Mouse (Mus musculus): Measurements from ENCODE around the gene Dctn1. TPM values are rescaled to one million over a fixed set of nuclear protein-coding genes. Genes with fewer than 3 reads are reported as not detected.
A peak's percentile ranks its signal among the peaks of the same experiment; 100 is the strongest.

Dctn1 gene
- polyA plus RNA-seq, 1 experiment from 2014 or later: 121 TPM

DNA sequence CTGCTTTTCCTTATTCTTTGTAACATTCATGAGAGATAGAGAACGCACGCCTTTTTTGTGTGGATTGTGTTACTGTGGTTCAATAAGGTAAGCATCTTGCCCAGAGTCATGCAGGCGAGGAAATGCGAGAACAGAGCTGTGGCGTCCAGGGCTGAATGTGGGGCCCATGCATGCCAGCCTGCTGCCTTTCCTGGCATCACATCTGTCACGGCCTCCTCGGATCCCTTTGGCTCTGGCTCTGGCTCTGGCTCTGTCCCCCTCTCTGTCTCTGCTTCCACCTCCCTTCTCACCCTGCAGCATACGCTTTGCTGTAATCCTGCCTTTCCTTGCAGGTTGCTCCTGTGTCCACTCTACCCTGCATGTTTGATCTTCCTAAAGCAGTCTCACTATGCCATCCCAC, 10.3 kb downstream of the Dctn1 start:
- H3K4me3 ChIP-seq: no peak overlapping the region
- peaks cover 4% of the 10 kb centered on the region; the same call in 1 of the 2 replicates for H3K36me3 ChIP-seq
- no peak overlapping the region for H3K4me2 ChIP-seq (replicated peaks)
- no peak overlapping the region for H3K9ac ChIP-seq
- H3K27ac ChIP-seq: no peak overlapping the region
- ATAC-seq (ENCODE audit: insufficient number of reproducible peaks, insufficient read depth, low FRiP score, low TSS enrichment): no peak
- peaks cover 16% of the 10 kb centered on the region for H3K4me1 ChIP-seq
- 83% methylated on average over 8 of the region's 8 CpGs for WGBS
- no peaks in the 10 kb centered on the region for H3K27me3 ChIP-seq
- H3K9me3 ChIP-seq: no peaks in the 10 kb centered on the region

DNA sequence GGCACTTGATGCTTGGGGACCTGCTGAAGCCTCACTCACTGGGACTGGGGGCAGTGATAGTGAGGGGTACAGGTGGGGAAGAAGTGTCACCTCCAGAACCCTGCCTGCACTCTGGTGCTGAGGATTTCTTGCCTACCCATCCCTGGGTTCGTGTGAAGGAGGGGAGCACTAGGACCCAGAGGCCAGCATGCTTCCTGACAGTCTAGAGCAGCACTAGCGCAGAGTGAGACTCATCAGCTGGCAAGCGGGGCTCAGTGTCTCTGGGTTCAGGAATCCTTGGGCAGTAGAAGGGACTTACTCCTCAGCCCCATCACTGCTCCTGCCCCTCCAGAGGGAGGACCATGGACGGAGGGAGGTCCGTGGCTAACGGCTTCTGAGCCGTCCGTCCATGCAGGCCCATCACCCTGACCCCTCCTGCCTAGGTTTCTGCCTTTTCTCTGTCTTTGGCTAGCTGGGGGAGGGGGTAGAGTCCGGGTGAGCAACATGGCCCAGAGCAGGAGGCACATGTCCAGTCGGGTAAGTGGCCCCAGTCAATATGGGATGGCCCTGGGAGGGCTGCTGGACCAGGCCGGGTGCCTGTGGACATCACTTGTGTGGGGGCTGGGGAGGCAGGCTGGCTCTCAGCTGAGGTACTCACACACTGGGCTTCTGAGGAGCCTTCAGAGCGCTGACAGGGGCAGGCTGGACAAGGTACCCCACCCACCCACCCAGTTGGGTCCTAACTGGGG, 13.8 kb downstream of the Dctn1 start:
- peak overlapping the region; percentile 32 for H3K4me3 ChIP-seq
- H3K36me3 ChIP-seq: peaks cover 28% of the 10 kb centered on the region
- H3K4me1 ChIP-seq: peaks cover 16% of the 10 kb centered on the region
- H3K9ac ChIP-seq: peak overlapping the region; percentile 55
- 14% methylated on average over 12 of the region's 12 CpGs for WGBS
- H3K9me3 ChIP-seq: no peaks in the 10 kb centered on the region
- peak overlapping the region; percentile 60 for H3K4me2 ChIP-seq (replicated peaks)
- H3K27ac ChIP-seq: no peak overlapping the region
- peak; percentile 58; the same call in 1 of the 2 replicates for ATAC-seq (ENCODE audit: insufficient number of reproducible peaks, insufficient read depth, low FRiP score, low TSS enrichment)
- no peaks in the 10 kb centered on the region for H3K27me3 ChIP-seq

DNA sequence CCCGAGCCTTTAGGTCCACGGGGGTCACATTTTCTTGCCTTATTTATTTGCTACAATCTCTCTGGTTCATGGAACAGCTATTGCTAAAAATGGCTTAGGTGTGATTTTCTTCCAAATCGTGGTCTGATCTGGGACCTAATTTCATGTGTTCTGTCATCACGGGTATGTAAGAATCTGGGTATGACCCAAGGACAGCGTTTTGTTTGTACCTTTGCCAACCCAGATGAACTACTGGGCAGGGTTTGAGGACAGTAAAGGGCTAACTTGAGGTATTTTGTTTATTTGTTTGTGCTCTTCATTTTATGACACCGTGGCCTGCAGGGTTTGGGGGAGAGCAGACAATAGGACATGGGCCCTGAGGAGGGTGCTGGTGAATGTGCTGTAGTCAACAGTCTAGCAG, 14.9 kb downstream of the Dctn1 start:
- WGBS: 80% methylated on average over 6 of the region's 6 CpGs

DNA sequence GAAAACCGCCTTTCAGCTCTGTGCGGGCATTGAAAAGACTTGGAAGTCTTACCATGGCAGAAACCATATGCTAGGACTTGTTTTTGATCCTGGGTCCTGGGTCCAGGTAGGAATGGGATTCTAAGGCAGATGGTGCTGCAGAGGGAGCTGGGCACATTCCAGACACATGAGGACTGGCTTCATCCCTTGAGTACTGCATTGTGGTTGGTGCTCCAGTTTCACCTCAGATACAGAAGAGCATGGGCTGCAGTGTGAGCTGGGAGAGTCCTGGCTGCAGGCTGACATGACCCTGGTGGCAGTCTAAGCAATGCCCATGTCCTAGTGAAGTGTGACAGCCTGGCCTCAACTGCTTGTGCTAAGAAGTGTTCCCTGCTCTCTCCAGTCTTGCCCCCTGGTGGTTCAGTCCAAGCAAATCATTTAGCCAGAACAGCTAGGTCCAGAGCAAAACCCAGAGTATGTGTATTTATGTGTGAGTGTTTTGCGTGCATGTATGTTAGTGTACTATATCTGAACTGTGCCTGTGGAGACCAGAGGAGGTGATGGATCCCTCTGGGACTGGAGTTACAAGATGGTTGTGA, 19.2 kb downstream of the Dctn1 start:
- peaks cover 26% of the 10 kb centered on the region for H3K4me1 ChIP-seq
- H3K27ac ChIP-seq: no peak overlapping the region
- H3K36me3 ChIP-seq: peaks cover 44% of the 10 kb centered on the region
- WGBS: 88% methylated on average over 3 of the region's 3 CpGs
- no peak overlapping the region for H3K4me2 ChIP-seq (replicated peaks)
- H3K9me3 ChIP-seq: no peaks in the 10 kb centered on the region
- H3K27me3 ChIP-seq: no peaks in the 10 kb centered on the region
- ATAC-seq (ENCODE audit: insufficient number of reproducible peaks, insufficient read depth, low FRiP score, low TSS enrichment): no peak
- no peak overlapping the region for H3K9ac ChIP-seq
- no peak overlapping the region for H3K4me3 ChIP-seq

More for the DNA sequence above, 14.9 kb downstream of the Dctn1 start:
- no peak overlapping the region for H3K4me3 ChIP-seq
- ATAC-seq (ENCODE audit: insufficient number of reproducible peaks, insufficient read depth, low FRiP score, low TSS enrichment): no peak
- no peak overlapping the region for H3K9ac ChIP-seq
- peaks cover 31% of the 10 kb centered on the region for H3K36me3 ChIP-seq
- no peaks in the 10 kb centered on the region for H3K9me3 ChIP-seq
- H3K4me1 ChIP-seq: peaks cover 21% of the 10 kb centered on the region
- H3K4me2 ChIP-seq (replicated peaks): no peak overlapping the region
- no peaks in the 10 kb centered on the region for H3K27me3 ChIP-seq
- H3K27ac ChIP-seq: no peak overlapping the region

DNA sequence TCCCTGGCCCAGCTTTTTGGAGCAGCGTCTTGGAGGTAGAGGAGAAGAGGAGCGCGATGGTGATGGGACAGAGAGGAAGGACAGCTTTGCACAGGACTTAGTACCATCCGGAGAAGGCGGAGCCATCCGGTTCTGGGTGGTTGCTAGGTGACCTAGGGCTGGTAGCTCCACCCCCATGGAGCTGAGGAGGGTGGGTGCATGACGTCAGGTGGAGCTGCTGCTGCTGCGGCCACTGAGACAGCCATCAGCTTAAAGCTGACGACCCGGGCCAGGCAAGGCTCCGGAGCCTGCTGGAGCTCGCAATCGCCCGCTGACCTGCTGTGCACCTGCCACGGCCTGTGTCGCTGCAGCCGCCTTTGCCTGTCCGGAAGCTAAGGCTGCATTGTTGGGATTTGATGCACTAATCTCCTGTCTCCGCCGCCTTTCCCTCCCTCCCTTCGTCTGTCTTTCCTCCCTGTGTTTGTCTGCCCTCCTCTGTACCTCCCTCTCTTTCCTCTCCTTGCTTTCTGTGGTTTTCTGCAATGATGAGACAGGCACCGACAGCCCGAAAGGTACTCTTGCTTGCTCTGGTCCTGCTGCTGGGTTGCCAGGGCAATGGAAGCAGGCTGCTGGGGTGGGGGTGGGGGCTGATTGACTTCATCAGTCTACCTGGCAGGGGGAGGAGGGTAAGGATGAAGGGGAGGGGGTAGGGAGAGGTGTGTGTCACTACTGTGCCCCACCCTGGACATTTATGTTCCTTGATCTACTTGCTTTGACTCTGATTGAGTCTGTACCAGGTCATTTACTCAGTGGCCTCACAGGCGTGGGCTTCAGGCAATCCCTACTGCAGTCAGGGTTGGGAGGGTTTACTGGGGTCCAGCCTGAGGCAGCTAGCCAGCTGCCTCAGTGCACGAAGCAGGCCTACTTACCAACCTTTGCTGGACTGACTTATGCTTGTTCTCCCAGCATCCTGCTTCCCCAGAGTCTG, 20.5 kb downstream of the Dctn1 start:
- H3K9ac ChIP-seq: peak overlapping the region; percentile 46
- no peaks in the 10 kb centered on the region for H3K27me3 ChIP-seq
- 10% methylated on average over 25 of the region's 25 CpGs for WGBS
- peaks cover 24% of the 10 kb centered on the region for H3K4me1 ChIP-seq
- peaks cover 56% of the 10 kb centered on the region for H3K36me3 ChIP-seq
- H3K27ac ChIP-seq: peak overlapping the region; percentile 80
- ATAC-seq (ENCODE audit: insufficient number of reproducible peaks, insufficient read depth, low FRiP score, low TSS enrichment): peak; percentile 80
- H3K4me3 ChIP-seq: peak overlapping the region; percentile 26
- H3K4me2 ChIP-seq (replicated peaks): peak overlapping the region; percentile 49
- no peaks in the 10 kb centered on the region for H3K9me3 ChIP-seq

DNA sequence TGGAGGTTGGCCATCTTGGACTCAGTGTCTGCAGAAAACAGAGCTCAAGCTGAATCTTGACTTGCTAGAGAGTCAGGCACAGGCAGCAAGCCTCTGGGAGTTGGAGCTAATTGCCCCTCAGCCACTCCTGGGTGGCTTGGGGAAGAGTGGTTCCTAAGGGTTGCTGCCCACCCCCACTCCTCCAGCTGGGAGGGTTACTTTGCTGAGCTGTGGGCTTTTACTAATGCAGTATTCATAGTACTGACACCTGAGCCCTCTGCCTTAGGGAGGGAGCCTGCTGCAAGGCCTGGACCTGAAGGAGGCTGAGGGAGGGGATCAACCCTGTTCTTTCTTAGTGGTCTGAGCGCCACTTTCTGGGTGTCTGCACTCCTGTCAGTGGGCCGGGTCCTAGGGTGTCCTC, 21.2 kb downstream of the Dctn1 start:
- Histone ChIP-seq H3K9me3 (no peaks in the 10 kb centered on the region), H3K27ac (peak overlapping the region; percentile 80), H3K27me3 (no peaks in the 10 kb centered on the region), H3K36me3 (peaks cover 64% of the 10 kb centered on the region), H3K4me2 (replicated peaks) (0 out of 2 replicates have a peak overlapping the region, but pooled peaks have one; percentile 49), H3K4me1 (peaks cover 24% of the 10 kb centered on the region), H3K4me3 (0 out of 2 replicates have a peak overlapping the region, but pooled peaks have one; percentile 5), H3K9ac (no peak overlapping the region)
- peak; percentile 37; the same call in 1 of the 2 replicates for ATAC-seq (ENCODE audit: insufficient number of reproducible peaks, insufficient read depth, low FRiP score, low TSS enrichment)
- WGBS: 68% methylated on average over 2 of the region's 2 CpGs

DNA sequence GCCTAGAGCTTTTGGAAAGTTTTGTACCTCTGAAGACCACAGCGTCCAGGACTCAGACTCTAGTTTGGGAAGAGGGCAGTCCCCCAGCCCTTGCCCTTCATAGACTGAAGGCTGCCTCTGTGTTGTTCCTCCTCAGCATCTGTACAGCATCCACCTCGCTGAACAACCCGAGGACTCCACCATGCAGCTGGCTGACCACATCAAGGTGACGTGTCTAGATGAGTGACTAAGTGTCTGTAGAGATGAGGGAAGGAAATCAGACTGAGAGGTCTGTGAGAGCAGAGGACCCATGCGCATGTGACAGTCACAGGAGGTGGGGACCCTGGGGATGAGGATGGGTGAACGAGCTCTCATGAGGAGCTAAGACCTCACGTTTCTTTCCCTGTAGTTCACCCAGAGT, 27.9 kb downstream of the Dctn1 start:
- H3K4me1 ChIP-seq: no peaks in the 10 kb centered on the region
- H3K36me3 ChIP-seq: peaks cover 100% of the 10 kb centered on the region
- no peaks in the 10 kb centered on the region for H3K27me3 ChIP-seq
- H3K9me3 ChIP-seq: no peaks in the 10 kb centered on the region
- WGBS: 94% methylated on average over 7 of the region's 7 CpGs
- no peak overlapping the region for H3K4me2 ChIP-seq (replicated peaks)
- no peak for ATAC-seq (ENCODE audit: insufficient number of reproducible peaks, insufficient read depth, low FRiP score, low TSS enrichment)
- H3K4me3 ChIP-seq: no peak overlapping the region
- no peak overlapping the region for H3K9ac ChIP-seq
- H3K27ac ChIP-seq: no peak overlapping the region

DNA sequence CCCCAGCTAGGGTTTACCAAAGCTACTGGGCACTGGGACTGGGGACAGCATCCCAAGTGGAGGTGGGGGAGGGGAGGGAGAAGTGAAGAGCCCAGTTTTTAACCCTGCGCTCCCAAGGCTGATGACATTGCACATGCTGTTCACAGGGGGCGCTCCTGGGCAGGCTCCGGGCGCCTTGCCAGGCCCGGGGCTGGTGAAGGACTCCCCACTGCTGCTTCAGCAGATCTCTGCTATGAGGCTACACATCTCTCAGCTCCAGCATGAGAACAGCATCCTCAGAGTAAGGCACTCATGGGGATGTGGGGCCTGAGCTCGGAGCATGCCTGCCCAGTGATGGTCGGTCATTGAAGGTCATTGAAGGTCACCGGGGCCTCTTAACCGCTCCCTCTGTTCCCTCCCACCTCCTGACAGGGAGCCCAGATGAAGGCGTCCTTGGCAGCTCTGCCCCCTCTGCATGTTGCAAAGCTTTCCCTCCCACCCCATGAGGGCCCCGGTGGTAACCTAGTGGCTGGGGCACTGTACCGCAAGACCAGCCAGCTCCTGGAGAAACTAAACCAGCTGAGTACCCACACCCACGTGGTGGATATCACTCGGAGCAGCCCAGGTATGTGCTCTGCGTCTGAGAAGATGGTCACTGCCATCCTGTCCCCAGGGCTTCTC, 31.8 kb downstream of the Dctn1 start:
- Histone ChIP-seq H3K36me3 (peaks cover 81% of the 10 kb centered on the region), H3K27ac (no peak overlapping the region), H3K4me3 (no peak overlapping the region), H3K4me2 (replicated peaks) (no peak overlapping the region), H3K9me3 (no peaks in the 10 kb centered on the region), H3K27me3 (no peaks in the 10 kb centered on the region), H3K9ac (no peak overlapping the region), H3K4me1 (no peaks in the 10 kb centered on the region)
- ATAC-seq (ENCODE audit: insufficient number of reproducible peaks, insufficient read depth, low FRiP score, low TSS enrichment): no peak
- 48% methylated on average over 15 of the region's 15 CpGs for WGBS

DNA sequence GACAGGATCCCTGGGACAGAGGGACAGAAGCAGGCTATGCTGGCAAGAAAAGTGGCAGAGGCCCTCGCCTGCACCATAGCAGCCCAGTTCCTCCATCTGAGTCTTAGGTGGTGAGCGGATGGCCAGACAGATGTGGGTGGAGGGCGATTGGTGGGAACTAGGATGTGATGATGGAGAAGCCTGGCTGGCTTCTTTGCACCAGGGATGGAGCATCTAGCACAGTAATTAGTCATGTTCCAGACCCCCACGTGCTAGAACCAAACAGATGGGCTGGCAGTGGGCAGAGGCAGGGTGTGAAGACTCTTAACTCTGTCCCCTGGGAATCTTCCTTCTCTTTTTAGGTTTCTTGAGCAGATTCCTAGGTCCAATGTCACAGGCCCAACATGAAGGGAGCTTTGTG, 37.6 kb downstream of the Dctn1 start:
- no peak for ATAC-seq (ENCODE audit: insufficient number of reproducible peaks, insufficient read depth, low FRiP score, low TSS enrichment)
- Histone ChIP-seq H3K36me3 (peaks cover 22% of the 10 kb centered on the region), H3K4me3 (no peak overlapping the region), H3K9me3 (no peaks in the 10 kb centered on the region), H3K4me2 (replicated peaks) (no peak overlapping the region), H3K27me3 (no peaks in the 10 kb centered on the region), H3K9ac (no peak overlapping the region), H3K27ac (no peak overlapping the region), H3K4me1 (no peaks in the 10 kb centered on the region)
- WGBS: 90% methylated on average over 4 of the region's 4 CpGs

DNA sequence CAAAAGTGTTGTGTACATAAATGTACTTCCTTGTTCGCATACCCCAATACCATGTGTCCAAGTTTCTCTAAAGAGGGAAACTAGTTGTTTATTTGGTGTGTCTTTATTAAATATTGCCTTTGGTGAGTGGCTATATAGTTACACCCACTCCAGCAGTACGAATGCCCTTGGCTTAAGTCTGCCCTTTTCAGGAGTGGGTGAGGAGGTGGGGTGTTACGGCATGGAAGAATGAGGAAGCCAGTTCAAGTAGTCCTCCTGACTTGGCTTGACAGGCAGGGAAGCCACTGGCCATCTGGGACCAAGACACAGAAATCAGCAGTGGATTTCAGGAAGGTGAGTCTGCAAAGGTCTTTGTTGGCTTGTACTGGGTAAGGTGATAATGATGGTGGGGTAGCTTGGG, 40.1 kb downstream of the Dctn1 start:
- Histone ChIP-seq H3K4me3 (no peak overlapping the region), H3K4me1 (0 out of 2 replicates have a peak, but pooled peaks cover 5% of the 10 kb centered on the region), H3K9ac (no peak overlapping the region), H3K9me3 (no peaks in the 10 kb centered on the region), H3K4me2 (replicated peaks) (no peak overlapping the region), H3K36me3 (no peaks in the 10 kb centered on the region), H3K27ac (no peak overlapping the region), H3K27me3 (no peaks in the 10 kb centered on the region)
- WGBS: 90% methylated on average over 3 of the region's 3 CpGs
- ATAC-seq (ENCODE audit: insufficient number of reproducible peaks, insufficient read depth, low FRiP score, low TSS enrichment): no peak

DNA sequence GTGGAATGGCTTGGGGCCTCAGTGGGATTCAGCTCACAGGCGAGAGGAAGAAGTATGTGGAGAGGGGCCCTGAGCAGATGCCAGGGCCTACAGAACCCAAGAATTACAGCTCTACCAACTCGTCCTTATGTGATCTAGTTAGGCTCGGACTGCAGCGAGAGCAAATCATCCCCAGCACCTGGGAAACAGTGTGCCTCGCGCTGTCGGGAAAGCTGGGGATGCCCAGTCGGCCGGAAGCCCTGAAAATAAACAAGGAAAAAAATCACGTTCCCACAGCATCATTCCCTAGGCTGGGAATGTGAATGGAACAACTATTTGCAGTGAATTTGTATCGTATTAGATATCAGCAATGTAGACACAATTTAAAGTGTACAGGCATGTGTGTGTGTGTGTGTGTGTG, 40.6 kb downstream of the Dctn1 start:
- no peak overlapping the region for H3K9ac ChIP-seq
- H3K4me3 ChIP-seq: no peak overlapping the region
- no peaks in the 10 kb centered on the region for H3K27me3 ChIP-seq
- H3K4me1 ChIP-seq: 0 out of 2 replicates have a peak, but pooled peaks cover 5% of the 10 kb centered on the region
- H3K27ac ChIP-seq: no peak overlapping the region
- 71% methylated on average over 11 of the region's 11 CpGs for WGBS
- no peaks in the 10 kb centered on the region for H3K9me3 ChIP-seq
- H3K36me3 ChIP-seq: no peaks in the 10 kb centered on the region
- ATAC-seq (ENCODE audit: insufficient number of reproducible peaks, insufficient read depth, low FRiP score, low TSS enrichment): no peak
- no peak overlapping the region for H3K4me2 ChIP-seq (replicated peaks)

Measured in embryonic facial prominence, embryonic 12.5 days (tissue).